Mouse (Mus musculus) ovary, adult 18-20 months (tissue): ENCODE data around the gene Nfkb1.

Experiments used
- DNase-seq: peaks from one replicate; pipeline ENCODE4 v3.0.0; 2022; ENCODE audit warnings: low spot score, mixed read lengths

Gene Nfkb1

GRCm38 (mm10) chr3:135630430-135631095, 60.8 kb downstream of the Nfkb1 start:
- DNase-seq, result no peak

DNA sequence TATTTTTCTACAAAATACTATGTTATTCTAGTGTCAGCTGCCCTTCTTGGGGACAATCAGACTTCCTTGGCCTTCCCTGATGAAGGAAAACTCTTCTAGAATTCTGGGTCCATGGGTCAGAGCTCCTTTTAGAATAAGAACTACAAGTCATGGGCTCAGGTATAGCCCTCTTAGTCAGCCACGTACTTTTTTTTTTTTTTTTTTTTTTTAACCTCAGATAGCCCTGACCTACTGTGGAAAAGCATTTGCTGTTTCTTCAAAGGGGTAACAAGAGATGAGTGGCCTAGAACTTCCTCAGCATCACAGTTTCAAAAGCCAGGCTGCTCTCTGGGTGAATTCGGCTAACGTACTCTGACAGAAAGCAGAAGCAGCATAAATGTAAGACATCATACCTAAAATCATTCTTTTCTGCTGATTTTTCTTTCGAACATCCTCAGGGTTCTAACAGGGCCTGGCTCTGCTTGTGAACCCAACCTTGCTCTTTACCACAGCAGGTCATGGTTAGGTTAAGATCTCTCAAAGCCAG, 61.5 kb downstream of the Nfkb1 start:
- DNase-seq, result no peak

GRCm38 (mm10) chr3:135628706-135629169, 62.6 kb downstream of the Nfkb1 start:
- DNase-seq, result no peak

DNA sequence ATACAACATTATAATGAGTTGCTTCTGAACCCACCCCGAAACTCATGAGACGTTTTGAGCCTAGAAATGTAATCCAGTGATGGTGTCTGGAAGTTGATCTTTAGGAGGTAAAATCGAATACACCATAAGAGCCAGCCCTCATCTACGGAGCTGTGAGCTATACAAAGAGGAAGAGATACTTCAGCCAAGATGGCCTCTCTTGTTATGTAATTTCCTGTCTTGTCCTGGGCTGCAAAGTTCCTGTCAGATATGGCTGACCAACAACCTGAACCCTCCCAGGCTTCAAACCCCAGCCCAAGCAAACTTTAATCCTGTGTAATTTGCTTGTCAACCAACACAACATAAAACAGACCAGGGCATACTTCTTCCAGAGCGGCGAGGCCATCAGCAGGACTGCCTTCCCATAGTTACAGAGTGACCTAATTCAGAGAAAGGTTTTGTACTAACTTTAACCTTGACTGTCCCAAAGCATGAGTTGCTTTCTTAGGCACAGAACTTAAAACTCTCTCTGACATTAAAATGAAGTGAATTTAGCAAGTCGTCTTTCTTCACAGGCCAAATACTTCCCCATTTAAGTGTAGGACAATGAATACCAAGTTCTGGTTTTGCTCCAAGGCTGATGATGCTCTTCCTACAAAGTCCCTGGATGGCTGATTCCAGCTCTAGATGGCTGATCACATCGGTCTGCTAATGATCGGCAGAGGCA, 63.2 kb downstream of the Nfkb1 start:
- no peak for DNase-seq

DNA sequence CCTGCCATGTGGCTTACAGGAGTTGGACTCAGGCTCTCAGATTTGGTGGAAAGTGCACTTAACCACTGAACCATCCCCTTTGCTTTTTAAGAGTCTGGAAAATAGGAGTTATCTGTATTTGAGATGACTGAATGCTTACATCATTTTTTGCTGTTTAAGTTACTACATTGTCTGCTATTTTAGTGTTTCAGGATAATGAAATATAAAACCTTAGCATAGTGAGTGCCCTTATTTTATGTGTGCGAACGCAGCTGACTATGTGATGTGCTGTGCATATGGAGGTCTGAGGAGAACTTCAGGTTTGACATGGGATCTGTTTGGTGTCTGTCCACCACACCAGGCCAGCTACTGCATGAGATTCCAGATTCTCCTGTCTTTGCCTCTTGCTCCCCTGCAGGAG, 66.1 kb downstream of the Nfkb1 start:
- DNase-seq, result no peak

- DNase-seq, result no peak
Observed at GRCm38 (mm10) chr3:135616730-135617129, 74.6 kb downstream of the Nfkb1 start.

DNA sequence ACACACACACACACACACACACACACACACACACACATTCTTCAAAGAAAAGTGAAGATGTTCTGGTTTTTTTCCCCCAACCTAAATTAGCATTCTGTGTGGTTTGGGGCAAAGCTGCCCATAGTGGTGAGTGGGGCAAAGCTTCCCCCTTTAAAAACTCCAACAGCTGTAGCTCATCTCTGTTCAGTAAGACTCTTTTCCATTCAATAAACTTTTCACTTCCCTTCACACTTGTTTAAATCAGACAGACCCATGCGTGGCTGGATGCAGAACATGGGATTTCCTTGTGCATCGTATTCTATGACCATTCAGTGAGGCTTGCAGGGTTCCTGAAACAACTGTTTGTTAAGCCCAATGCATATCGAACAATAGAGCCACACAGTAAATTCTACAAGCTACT, 77.0 kb downstream of the Nfkb1 start:
- DNase-seq, result no peak

GRCm38 (mm10) chr3:135610221-135610620, 81.1 kb downstream of the Nfkb1 start:
- DNase-seq, result no peak

DNA sequence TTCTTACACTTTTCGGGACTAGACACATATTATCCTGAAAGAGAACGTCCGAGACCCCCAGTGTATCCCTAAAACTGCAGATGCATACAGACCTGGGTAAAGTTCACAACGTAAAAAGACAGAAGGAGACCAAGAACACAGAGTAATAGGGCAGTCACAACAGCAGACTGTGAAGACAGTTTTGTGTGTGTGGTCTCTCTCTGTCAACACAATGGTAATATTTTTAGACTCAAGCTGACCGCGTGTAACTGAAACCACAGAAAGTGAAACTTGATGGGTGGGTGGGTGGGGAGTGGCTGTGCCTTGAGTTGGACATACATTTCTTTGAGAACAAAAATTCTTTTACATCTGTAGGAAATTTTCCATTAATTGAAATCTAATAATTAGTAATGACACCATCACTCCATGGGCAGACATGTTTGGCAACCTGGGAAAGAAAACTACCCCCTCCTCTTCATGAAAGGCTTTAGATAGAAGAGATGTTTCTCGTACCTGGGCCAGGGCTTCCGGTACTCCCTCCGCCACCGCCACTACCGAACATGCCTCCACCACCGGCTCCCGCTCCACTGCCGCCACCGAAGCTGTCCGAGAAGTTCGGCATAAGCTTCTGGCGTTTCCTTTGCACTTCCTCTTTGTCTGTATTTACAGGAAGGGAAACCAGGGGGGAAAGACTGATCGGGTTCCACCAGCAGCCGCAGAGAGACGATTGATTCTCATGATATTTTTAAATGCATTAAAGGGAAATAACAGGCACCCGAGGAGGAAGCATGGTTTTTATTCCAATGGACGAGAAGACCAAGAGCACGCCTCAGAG, 83.5 kb downstream of the Nfkb1 start:
- no peak for DNase-seq

GRCm38 (mm10) chr3:135607021-135607420, 84.3 kb downstream of the Nfkb1 start:
- no peak for DNase-seq

GRCm38 (mm10) chr3:135606592-135606991, 84.8 kb downstream of the Nfkb1 start:
- DNase-seq, result no peak

GRCm38 (mm10) chr3:135605474-135605873, 85.9 kb downstream of the Nfkb1 start:
- no peak for DNase-seq

- no peak for DNase-seq
Observed at GRCm38 (mm10) chr3:135604626-135605417, 86.5 kb downstream of the Nfkb1 start.

- no peak for DNase-seq
Observed at GRCm38 (mm10) chr3:135602731-135603130, 88.6 kb downstream of the Nfkb1 start.

DNA sequence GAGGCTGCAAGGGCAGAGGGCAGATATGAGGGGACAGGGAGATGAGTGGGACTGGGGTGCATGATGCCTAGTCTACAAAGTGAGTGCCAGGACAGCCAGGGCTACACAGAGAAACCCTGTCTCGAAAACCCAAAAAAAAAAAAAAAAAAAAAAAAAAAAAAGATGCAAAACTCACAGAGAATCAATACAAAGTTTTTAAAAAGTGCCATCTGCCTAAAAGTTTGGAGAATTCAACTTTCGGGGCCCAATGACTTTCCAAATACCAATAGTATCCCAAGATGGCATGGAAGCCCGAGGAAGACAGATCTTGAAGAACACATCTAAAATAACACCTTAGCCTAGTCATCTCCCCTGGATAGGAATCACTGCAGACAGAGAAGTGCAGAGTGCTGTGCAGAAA, 93.0 kb downstream of the Nfkb1 start:
- DNase-seq, result no peak

DNA sequence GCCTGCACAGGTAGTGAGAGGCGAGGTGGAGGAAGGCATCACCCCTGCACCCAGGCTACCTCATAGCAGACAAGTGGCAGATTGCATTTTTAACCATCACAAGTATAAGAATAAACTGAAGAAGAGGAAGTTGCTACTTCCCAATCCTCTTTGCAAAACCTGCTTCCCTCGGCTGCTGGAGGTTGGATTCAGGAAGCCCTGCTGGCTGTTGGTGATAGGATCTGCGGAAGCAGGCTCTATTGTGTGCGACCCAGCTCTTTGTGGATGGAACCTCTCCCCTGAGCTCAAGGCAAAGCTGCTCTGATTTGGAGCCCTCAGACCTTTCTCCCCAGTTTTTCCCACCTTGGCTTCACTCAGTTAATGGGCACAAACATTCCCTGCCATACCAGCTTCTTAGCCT, 94.3 kb downstream of the Nfkb1 start:
- no peak for DNase-seq

DNA sequence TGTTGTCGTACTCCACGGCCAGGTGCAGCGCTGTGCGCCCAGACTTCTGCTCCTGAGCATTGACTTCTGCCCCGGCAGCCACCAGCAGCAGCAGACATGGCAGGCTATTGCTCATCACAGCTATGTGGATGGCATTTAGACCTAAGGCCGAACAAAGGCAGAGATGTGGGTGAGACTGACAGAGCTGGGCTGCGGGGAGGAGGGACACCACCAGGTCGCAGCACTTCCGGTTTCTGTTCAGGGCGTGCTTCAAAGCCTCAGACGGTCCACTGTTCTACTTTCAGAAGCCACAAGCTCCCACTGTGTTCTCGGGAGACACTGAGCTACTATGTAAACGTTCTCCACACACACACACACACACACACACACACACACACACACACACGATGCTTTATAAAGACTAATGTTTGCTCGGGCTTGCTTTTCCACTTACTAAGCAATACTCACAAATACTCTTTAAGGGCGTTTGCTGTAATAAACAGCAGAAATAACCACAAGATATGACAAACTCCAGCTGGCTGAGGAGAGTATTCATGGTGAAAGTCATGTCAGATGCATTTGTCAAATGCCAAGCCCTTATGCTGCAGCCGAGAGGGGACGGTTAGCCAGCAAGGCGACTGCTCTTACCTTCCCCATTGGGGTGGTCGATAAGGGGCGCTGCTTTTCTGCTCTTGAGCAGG, 97.0 kb downstream of the Nfkb1 start:
- DNase-seq, result no peak

DNA sequence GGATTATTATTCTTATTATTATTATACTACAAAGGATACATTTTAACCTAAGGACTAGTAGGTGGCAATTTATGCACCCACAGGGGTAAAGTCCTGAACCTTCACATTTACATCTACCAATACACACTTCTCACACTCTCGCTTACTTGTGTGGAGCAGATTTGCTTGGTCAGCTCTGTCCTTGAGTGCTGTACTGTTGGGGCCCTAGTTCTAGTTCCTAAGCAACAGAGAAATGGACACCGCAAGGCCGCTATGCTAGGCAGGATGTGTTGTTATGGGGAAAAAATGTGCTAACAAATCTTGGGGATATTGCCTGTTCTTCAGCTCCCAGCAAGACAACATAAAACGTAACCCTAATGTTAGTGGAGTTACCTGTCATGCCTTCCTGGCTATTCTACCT, 99.3 kb downstream of the Nfkb1 start:
- DNase-seq, result no peak

DNA sequence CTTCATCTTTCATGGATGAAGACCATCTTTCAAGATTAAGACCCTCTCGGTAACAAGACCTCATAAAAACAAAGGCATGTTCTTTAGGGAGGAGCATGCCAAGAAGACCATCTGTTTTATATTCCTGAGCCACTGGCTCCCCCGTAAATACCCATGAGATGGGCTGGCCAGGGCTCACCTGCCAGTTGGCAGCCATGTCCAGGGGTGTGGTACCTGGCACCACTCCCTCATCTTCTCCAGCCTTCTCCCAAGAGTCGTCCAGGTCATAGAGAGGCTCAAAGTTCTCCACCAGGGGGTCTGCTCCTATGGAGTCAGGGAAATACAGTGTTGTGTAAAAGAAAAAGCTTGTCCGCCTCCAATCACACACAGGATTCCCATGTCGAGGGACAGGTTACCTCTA, 100.0 kb downstream of the Nfkb1 start:
- no peak for DNase-seq

- no peak for DNase-seq
Observed at GRCm38 (mm10) chr3:135590471-135590870, 100.9 kb downstream of the Nfkb1 start.

- no peak for DNase-seq
Observed at GRCm38 (mm10) chr3:135586471-135586880, 104.9 kb downstream of the Nfkb1 start.
